Mouse (Mus musculus) hindbrain, embryonic 12.5 days (tissue): ENCODE data around the gene Zfp276. TPM values are rescaled to one million over a fixed set of nuclear protein-coding genes. Genes with fewer than 3 reads are reported as not detected.
"Not testable (repeated sequence)": the region's sequence is repeated elsewhere in the genome, so short reads cannot be mapped to it uniquely, and the experiment has no call there.

Source experiments
- ATAC-seq: fragments of 200-750 bp; cut with Nextera tagmentation; 2 replicates; pipeline ENCODE4 v1.8.0; 2017; ENCODE audit warnings: moderate TSS enrichment; ENCODE audit not compliant: low FRiP score
- H3K27ac ChIP-seq: fragments of 300-500 bp; sonication (generic); 2 replicates; pipeline ENCODE4 v1.5.1; 2016; ENCODE audit warnings: mild to moderate bottlenecking
- H3K27me3 ChIP-seq: fragments of 300-500 bp; sonication (generic); 2 replicates; pipeline ENCODE4 v1.6.1; 2016; ENCODE audit warnings: mild to moderate bottlenecking
- H3K36me3 ChIP-seq: fragments of 300-500 bp; sonication (generic); 2 replicates; pipeline ENCODE4 v1.6.1; 2016; ENCODE audit warnings: mild to moderate bottlenecking
- H3K4me1 ChIP-seq: fragments of 300-500 bp; sonication (generic); 2 replicates; pipeline ENCODE4 v1.6.1; 2016
- H3K4me2 ChIP-seq: fragments of 300-500 bp; sonication (generic); replicated peaks from 2 replicates; pipeline ENCODE4 v1.6.1; 2016; ENCODE audit warnings: mild to moderate bottlenecking
- H3K4me3 ChIP-seq: fragments of 300-500 bp; sonication (generic); 2 replicates; pipeline ENCODE4 v1.5.1; 2016; ENCODE audit warnings: mild to moderate bottlenecking
- H3K9ac ChIP-seq: fragments of 300-500 bp; sonication (generic); 2 replicates; pipeline ENCODE4 v1.6.1; 2016; ENCODE audit warnings: mild to moderate bottlenecking, moderate library complexity
- H3K9me3 ChIP-seq: fragments of 300-500 bp; sonication (generic); replicated peaks from 2 replicates; pipeline ENCODE4 v1.6.1; 2016; ENCODE audit warnings: mild to moderate bottlenecking
- WGBS: fragments of 180-500 bp; shearing (Covaris S2); methylation state at CpG from one replicate; pipeline ENCODE4 v1.1.7; 2016; 5-methylcytosine and 5-hydroxymethylcytosine counted together
- polyA plus RNA-seq: library from polyadenylated mRNA; unstranded; fragments of >200 nt; fragmentation: Nextera tagmentation; extraction: Ambion mirVana; gene quantifications from 2 replicates; pipeline ENCODE4 v1.2.1, GENCODE M21; 2016

The Zfp276 gene
- polyA plus RNA-seq, 1 experiment from 2014 or later, result 35.0 TPM

GRCm38 (mm10) chr8:123280302-123281094 is 26.5 kb downstream of the Zfp276 start:
- H3K9me3 ChIP-seq, result no peaks in the 10 kb centered on the region
- H3K9ac ChIP-seq, result no peak overlapping the region
- H3K27me3 ChIP-seq, result no peaks in the 10 kb centered on the region
- no peak for ATAC-seq
- no peak overlapping the region for H3K27ac ChIP-seq
- WGBS, result 89% methylated on average over 13 of the region's 13 CpGs
- H3K4me1 ChIP-seq, result no peaks in the 10 kb centered on the region
- H3K4me2 ChIP-seq, result no peak overlapping the region
- no peak overlapping the region for H3K4me3 ChIP-seq
- peaks cover 15% of the 10 kb centered on the region for H3K36me3 ChIP-seq

- H3K27me3 ChIP-seq, H3K4me2 ChIP-seq, H3K9ac ChIP-seq, ATAC-seq, H3K27ac ChIP-seq, H3K4me3 ChIP-seq, H3K9me3 ChIP-seq, H3K4me1 ChIP-seq: not testable (repeated sequence)
- peaks cover 30% of the 10 kb centered on the region for H3K36me3 ChIP-seq
- WGBS, result 88% methylated on average over 5 of the region's 6 CpGs
These were observed 29.0 kb downstream of the Zfp276 start for GRCm38 (mm10) chr8:123282994-123283393.

DNA sequence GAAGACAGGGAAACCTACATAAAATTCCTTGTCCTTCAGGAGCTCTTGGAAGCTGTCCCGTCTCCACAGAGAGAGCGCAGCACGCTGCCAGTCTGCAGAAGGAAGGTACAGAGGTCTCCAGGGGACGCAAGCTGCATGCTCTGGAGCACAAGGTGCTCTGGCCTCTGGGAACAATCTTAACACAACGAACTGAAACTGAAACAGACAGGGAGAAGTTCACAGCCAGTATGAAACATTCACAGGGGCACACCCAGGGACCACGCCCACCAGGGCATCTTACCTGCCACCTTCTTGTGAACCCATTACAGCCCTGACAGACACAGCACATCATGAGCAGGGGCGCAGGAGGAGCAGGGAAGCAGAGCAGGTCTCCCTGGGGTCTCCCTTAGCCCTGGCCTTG is 30.0 kb downstream of the Zfp276 start:
- WGBS, result 92% methylated on average over 7 of the region's 7 CpGs
- Histone ChIP-seq H3K9me3 (no peaks in the 10 kb centered on the region), H3K27ac (no peak overlapping the region), H3K4me1 (no peaks in the 10 kb centered on the region), H3K27me3 (no peaks in the 10 kb centered on the region), H3K9ac (no peak overlapping the region), H3K36me3 (peaks cover 35% of the 10 kb centered on the region), H3K4me2 (no peak overlapping the region), H3K4me3 (no peak overlapping the region)
- ATAC-seq, result no peak

DNA sequence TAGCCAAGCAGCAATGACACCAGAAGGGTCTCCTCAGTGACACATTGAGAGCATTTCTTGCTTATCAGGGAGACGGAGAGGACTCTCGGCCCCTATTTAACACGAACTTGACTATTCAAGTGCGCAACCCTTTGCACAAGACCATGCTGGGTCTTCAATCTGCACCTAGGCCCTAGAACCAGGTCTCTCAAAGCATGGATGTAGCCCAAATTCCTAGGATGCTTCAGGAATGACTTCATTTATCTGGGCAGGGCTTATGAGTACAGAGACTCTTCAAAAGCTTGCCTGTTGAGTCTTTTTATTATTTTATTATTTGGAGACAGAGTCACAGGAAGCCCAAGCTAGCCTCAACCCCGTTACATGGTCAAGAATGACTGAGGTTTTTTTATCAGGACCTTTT is 30.5 kb downstream of the Zfp276 start:
- H3K27me3 ChIP-seq, result no peaks in the 10 kb centered on the region
- H3K36me3 ChIP-seq, result peaks cover 35% of the 10 kb centered on the region
- H3K4me1 ChIP-seq, result no peaks in the 10 kb centered on the region
- no peaks in the 10 kb centered on the region for H3K9me3 ChIP-seq
- H3K9ac ChIP-seq, result no peak overlapping the region
- no peak overlapping the region for H3K27ac ChIP-seq
- 97% methylated on average over 5 of the region's 5 CpGs for WGBS
- no peak for ATAC-seq
- no peak overlapping the region for H3K4me2 ChIP-seq
- H3K4me3 ChIP-seq, result no peak overlapping the region

- H3K9ac ChIP-seq, result no peak overlapping the region
- no peaks in the 10 kb centered on the region for H3K9me3 ChIP-seq
- no peak overlapping the region for H3K4me3 ChIP-seq
- H3K27ac ChIP-seq, result no peak overlapping the region
- ATAC-seq, result no peak
- 96% methylated on average over 17 of the region's 17 CpGs for WGBS
- H3K4me2 ChIP-seq, result no peak overlapping the region
- H3K4me1 ChIP-seq, result no peaks in the 10 kb centered on the region
- no peaks in the 10 kb centered on the region for H3K27me3 ChIP-seq
- H3K36me3 ChIP-seq, result peaks cover 36% of the 10 kb centered on the region
These were observed 33.4 kb downstream of the Zfp276 start for GRCm38 (mm10) chr8:123287362-123287761.

GRCm38 (mm10) chr8:123290166-123290565 is 36.2 kb downstream of the Zfp276 start:
- H3K4me3 ChIP-seq, result no peak overlapping the region
- H3K36me3 ChIP-seq, result peaks cover 41% of the 10 kb centered on the region
- H3K27me3 ChIP-seq, result no peaks in the 10 kb centered on the region
- H3K9ac ChIP-seq, result no peak overlapping the region
- no peaks in the 10 kb centered on the region for H3K4me1 ChIP-seq
- no peak overlapping the region for H3K4me2 ChIP-seq
- no peak overlapping the region for H3K27ac ChIP-seq
- H3K9me3 ChIP-seq, result no peaks in the 10 kb centered on the region
- no peak for ATAC-seq
- WGBS, result 73% methylated on average over 4 of the region's 4 CpGs

DNA sequence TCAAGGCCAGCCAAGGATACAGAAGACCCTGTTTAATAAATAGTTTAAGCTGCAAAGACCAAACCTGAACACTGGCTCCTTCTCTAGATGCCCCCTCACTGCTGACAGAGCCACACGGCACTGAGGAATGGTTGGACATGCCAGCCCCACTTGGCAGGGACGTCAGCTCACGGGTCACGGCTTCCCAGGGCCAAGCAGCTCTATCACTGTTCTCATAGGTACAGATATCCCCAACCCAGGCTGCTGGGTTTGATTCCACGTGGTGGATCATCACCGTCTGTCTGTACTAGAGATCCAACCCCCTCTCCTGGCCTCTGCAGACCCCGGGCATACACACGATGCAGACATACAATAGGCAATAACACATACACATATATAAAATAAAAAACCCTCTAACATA is 36.7 kb downstream of the Zfp276 start:
- H3K9ac ChIP-seq, result no peak overlapping the region
- H3K9me3 ChIP-seq, result no peaks in the 10 kb centered on the region
- no peaks in the 10 kb centered on the region for H3K27me3 ChIP-seq
- H3K4me1 ChIP-seq, result no peaks in the 10 kb centered on the region
- no peak overlapping the region for H3K4me3 ChIP-seq
- no peak for ATAC-seq
- H3K27ac ChIP-seq, result no peak overlapping the region
- 94% methylated on average over 8 of the region's 8 CpGs for WGBS
- no peak overlapping the region for H3K4me2 ChIP-seq
- H3K36me3 ChIP-seq, result peaks cover 43% of the 10 kb centered on the region

- Histone ChIP-seq H3K27me3 (no peaks in the 10 kb centered on the region), H3K36me3 (peaks cover 47% of the 10 kb centered on the region), H3K4me2 (no peak overlapping the region), H3K9ac (no peak overlapping the region), H3K4me1 (no peaks in the 10 kb centered on the region), H3K4me3 (no peak overlapping the region), H3K9me3 (no peaks in the 10 kb centered on the region), H3K27ac (no peak overlapping the region)
- no peak for ATAC-seq
- WGBS, result 96% methylated on average over 8 of the region's 8 CpGs
These were observed 37.7 kb downstream of the Zfp276 start for GRCm38 (mm10) chr8:123291716-123292115.

GRCm38 (mm10) chr8:123292281-123292680 is 38.3 kb downstream of the Zfp276 start:
- H3K4me1 ChIP-seq, result no peaks in the 10 kb centered on the region
- 89% methylated on average over 3 of the region's 3 CpGs for WGBS

GRCm38 (mm10) chr8:123292785-123293184 is 38.8 kb downstream of the Zfp276 start:
- WGBS, result 92% methylated on average over 2 of the region's 2 CpGs
- no peak for ATAC-seq
- Histone ChIP-seq H3K27ac (no peak overlapping the region), H3K4me2 (no peak overlapping the region), H3K9ac (no peak overlapping the region), H3K4me3 (no peak overlapping the region), H3K36me3 (peaks cover 41% of the 10 kb centered on the region), H3K4me1 (no peaks in the 10 kb centered on the region), H3K9me3 (no peaks in the 10 kb centered on the region), H3K27me3 (no peaks in the 10 kb centered on the region)

More at GRCm38 (mm10) chr8:123292281-123292680, 38.3 kb downstream of the Zfp276 start:
- no peak overlapping the region for H3K27ac ChIP-seq
- H3K27me3 ChIP-seq, result no peaks in the 10 kb centered on the region
- peaks cover 44% of the 10 kb centered on the region for H3K36me3 ChIP-seq
- no peak overlapping the region for H3K4me3 ChIP-seq
- ATAC-seq, result no peak
- H3K4me2 ChIP-seq, result no peak overlapping the region
- no peaks in the 10 kb centered on the region for H3K9me3 ChIP-seq
- H3K9ac ChIP-seq, result no peak overlapping the region

DNA sequence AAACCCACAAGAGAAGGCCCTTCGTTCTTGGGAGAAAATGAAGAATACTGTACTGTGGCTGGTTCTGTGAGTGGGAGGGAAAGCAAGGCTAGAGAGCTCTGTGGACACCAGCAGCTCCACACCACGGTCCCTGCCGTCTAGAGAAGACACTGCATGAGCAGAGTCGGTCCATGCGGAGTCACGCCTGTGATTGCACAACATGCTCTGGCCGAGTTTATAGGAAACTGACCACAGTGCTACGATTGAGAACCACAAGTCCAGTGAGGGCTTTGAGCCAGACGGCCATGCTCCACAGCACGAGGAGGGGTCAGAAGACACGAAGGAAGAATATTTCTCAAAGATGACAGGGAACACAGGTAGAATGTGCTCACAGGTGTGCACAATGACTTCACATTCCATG is 44.3 kb downstream of the Zfp276 start:
- Histone ChIP-seq H3K9me3 (no peaks in the 10 kb centered on the region), H3K4me2 (no peak overlapping the region), H3K36me3 (peaks cover 22% of the 10 kb centered on the region), H3K4me3 (no peak overlapping the region), H3K4me1 (no peaks in the 10 kb centered on the region), H3K27ac (no peak overlapping the region), H3K9ac (no peak overlapping the region), H3K27me3 (no peaks in the 10 kb centered on the region)
- no peak for ATAC-seq
- WGBS, result 93% methylated on average over 11 of the region's 11 CpGs

- no peak for ATAC-seq
- Histone ChIP-seq H3K36me3 (peaks cover 27% of the 10 kb centered on the region), H3K9me3 (no peaks in the 10 kb centered on the region), H3K9ac (no peak overlapping the region), H3K4me1 (no peaks in the 10 kb centered on the region), H3K27ac (no peak overlapping the region), H3K27me3 (no peaks in the 10 kb centered on the region), H3K4me3 (no peak overlapping the region), H3K4me2 (no peak overlapping the region)
- 74% methylated on average over 4 of the region's 4 CpGs for WGBS
These were observed 54.7 kb downstream of the Zfp276 start for GRCm38 (mm10) chr8:123308738-123309137.

DNA sequence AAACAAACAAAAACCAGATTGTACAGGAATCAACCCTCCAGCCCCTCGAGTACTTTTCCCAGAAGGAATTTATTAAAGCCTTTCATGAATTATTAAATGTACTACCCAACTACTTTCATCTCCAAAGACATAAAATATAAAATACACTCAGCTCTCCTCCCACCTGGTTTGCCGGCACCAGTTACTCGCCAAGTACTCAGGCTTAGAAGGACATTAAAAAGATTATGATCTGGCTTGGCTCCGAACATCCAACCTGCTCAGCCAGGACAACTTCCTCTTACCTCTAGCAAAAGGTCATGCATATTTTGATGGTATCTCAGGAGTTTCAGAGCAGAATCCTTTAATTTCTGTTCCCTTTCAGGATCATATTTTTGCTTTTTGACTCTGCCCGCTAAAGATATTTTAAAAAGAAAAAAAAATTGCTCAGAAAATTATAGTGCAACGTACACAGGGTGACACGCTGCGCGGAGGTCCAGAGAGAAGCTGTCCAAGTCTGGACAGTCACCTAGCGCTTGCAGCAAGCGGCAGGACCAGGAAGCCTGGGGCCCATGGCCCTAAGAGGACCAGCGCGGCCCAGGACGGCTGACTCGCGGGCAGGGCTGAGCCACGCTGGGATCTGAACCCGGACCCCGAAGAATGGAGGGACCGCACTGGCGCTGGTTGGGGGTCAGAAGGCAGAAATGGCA is 63.9 kb downstream of the Zfp276 start:
- Histone ChIP-seq H3K4me2 (peak overlapping the region; percentile 82), H3K36me3 (no peaks in the 10 kb centered on the region), H3K27ac (no peak overlapping the region), H3K27me3 (no peaks in the 10 kb centered on the region), H3K4me3 (peak overlapping the region; percentile 57), H3K9ac (peak overlapping the region; percentile 68), H3K9me3 (no peaks in the 10 kb centered on the region), H3K4me1 (peaks cover 13% of the 10 kb centered on the region)
- ATAC-seq, result peak; percentile 86
- WGBS, result 8% methylated on average over 21 of the region's 21 CpGs
